9 mouse cellular contexts compared by ENCODE assay signal in genomic region chr15:27779398-27779797, GRCm38 (mm10).
DNase-seq lines count a peak whose midpoint lies in the region; ATAC-seq and TF ChIP-seq lines count a peak whose summit lies in the region.
"Had no signal": no experiment of that assay in that cellular context is flagged by ENCODE, and none has a peak within 500 bp of the region (broad histone marks: within the 10 kb centered on the region; RNA-seq: fewer than 3 reads in every experiment).

No protein-coding gene starts in this region.

- H3K4me3 ChIP-seq in lung, embryonic 14.5 days (ENCODE audit: low read depth, low read length) = no peak overlapping the region
- no peak overlapping the region for H3K4me3 ChIP-seq in lung, postnatal 0 days (ENCODE audit: low read depth, low read length)
- H3K4me3 ChIP-seq in forebrain, embryonic 13.5 days = no peak overlapping the region
- H3K4me3 ChIP-seq in intestine, embryonic 16.5 days (ENCODE audit: low read length) = no peak overlapping the region
- no peak overlapping the region for H3K4me3 ChIP-seq in neural tube, embryonic 15.5 days (replicated peaks)

- no peaks in the 10 kb centered on the region for H3K9me3 ChIP-seq in lung, embryonic 14.5 days (ENCODE audit: low read depth, low read length)
- H3K9me3 ChIP-seq in lung, postnatal 0 days (ENCODE audit: low read length) = no peaks in the 10 kb centered on the region
- H3K9me3 ChIP-seq in forebrain, embryonic 13.5 days (replicated peaks) = no peaks in the 10 kb centered on the region
- no peaks in the 10 kb centered on the region for H3K9me3 ChIP-seq in intestine, embryonic 16.5 days (ENCODE audit: control insufficient read depth, low read length)
- H3K9me3 ChIP-seq in neural tube, embryonic 15.5 days (replicated peaks) = no peaks in the 10 kb centered on the region

- H3K36me3 ChIP-seq in lung, embryonic 14.5 days (ENCODE audit: insufficient read depth) = no peaks in the 10 kb centered on the region
- no peaks in the 10 kb centered on the region for H3K36me3 ChIP-seq in lung, postnatal 0 days (ENCODE audit: insufficient read depth, low read length)
- no peaks in the 10 kb centered on the region for H3K36me3 ChIP-seq in forebrain, embryonic 13.5 days (ENCODE audit: poor library complexity, severe bottlenecking)
- H3K36me3 ChIP-seq in intestine, embryonic 16.5 days (ENCODE audit: control insufficient read depth, insufficient read depth, low read length) = no peaks in the 10 kb centered on the region
- no peaks in the 10 kb centered on the region for H3K36me3 ChIP-seq in neural tube, embryonic 15.5 days

- no peak for ATAC-seq in lung, embryonic 14.5 days (ENCODE audit: insufficient read depth)
- no peak for ATAC-seq in lung, postnatal 0 days
- ATAC-seq in forebrain, embryonic 13.5 days = no peak
- no peak for ATAC-seq in intestine, embryonic 16.5 days
- no peak for ATAC-seq in neural tube, embryonic 15.5 days (ENCODE audit: low FRiP score)
- no peak for ATAC-seq in granulocyte monocyte progenitor cell, adult 5-6 weeks (replicated peaks; ENCODE audit: poor library complexity, severe bottlenecking)

- H3K4me2 ChIP-seq in lung, embryonic 14.5 days = no peak overlapping the region
- no peak overlapping the region for H3K4me2 ChIP-seq in lung, postnatal 0 days (replicated peaks; ENCODE audit: low read depth, low read length)
- no peak overlapping the region for H3K4me2 ChIP-seq in forebrain, embryonic 13.5 days
- no peak overlapping the region for H3K4me2 ChIP-seq in intestine, embryonic 16.5 days (ENCODE audit: low read depth, low read length)
- H3K4me2 ChIP-seq in neural tube, embryonic 15.5 days = peak overlapping the region; percentile 21

- no peak overlapping the region for H3K9ac ChIP-seq in lung, embryonic 14.5 days
- no peak overlapping the region for H3K9ac ChIP-seq in lung, postnatal 0 days (replicated peaks; ENCODE audit: low read depth)
- peak overlapping the region; percentile 17; the same call in 1 of the 2 replicates for H3K9ac ChIP-seq in forebrain, embryonic 13.5 days
- H3K9ac ChIP-seq in intestine, embryonic 16.5 days (ENCODE audit: low read depth, low read length) = no peak overlapping the region
- no peak overlapping the region for H3K9ac ChIP-seq in neural tube, embryonic 15.5 days (replicated peaks)

- H3K4me1 ChIP-seq in lung, embryonic 14.5 days (ENCODE audit: insufficient read depth) = peaks cover 66% of the 10 kb centered on the region
- peaks cover 32% of the 10 kb centered on the region for H3K4me1 ChIP-seq in lung, postnatal 0 days (ENCODE audit: insufficient read depth, low read depth, low read length)
- peaks cover 77% of the 10 kb centered on the region for H3K4me1 ChIP-seq in forebrain, embryonic 13.5 days
- peaks cover 58% of the 10 kb centered on the region for H3K4me1 ChIP-seq in intestine, embryonic 16.5 days (ENCODE audit: control insufficient read depth, insufficient read depth, low read length)
- peaks cover 83% of the 10 kb centered on the region for H3K4me1 ChIP-seq in neural tube, embryonic 15.5 days

- DNase-seq in lung, embryonic 14.5 days = peak; percentile 64
- no peak for DNase-seq in lung, postnatal 0 days (ENCODE audit: low spot score)
- no peak for DNase-seq in B cell, adult 2 months
- DNase-seq: gastrocnemius, postnatal 10 days had no signal

- TF ChIP-seq CTCF in lung, embryonic 14.5 days (IDR thresholded peaks at IDR 0.05; ENCODE audit: low read depth) = no peak
- no peak for TF ChIP-seq CTCF in lung, postnatal 0 days (IDR thresholded peaks at IDR 0.05)

- H3K27ac ChIP-seq in lung, embryonic 14.5 days (ENCODE audit: low read depth) = peak overlapping the region; percentile 91
- H3K27ac ChIP-seq in lung, postnatal 0 days (ENCODE audit: low read length) = no peak overlapping the region
- H3K27ac ChIP-seq in forebrain, embryonic 13.5 days = peak overlapping the region; percentile 68
- peak overlapping the region; percentile 58 for H3K27ac ChIP-seq in intestine, embryonic 16.5 days (ENCODE audit: low read length)
- H3K27ac ChIP-seq in neural tube, embryonic 15.5 days (replicated peaks) = peak overlapping the region; percentile 82
- H3K27ac ChIP-seq: macrophage had no signal

- WGBS in lung, embryonic 14.5 days = 27% methylated on average over 11 of the region's 11 CpGs
- WGBS in lung, postnatal 0 days = 56% methylated on average over 11 of the region's 11 CpGs
- WGBS in forebrain, embryonic 13.5 days = 42% methylated on average over 11 of the region's 11 CpGs
- WGBS in intestine, embryonic 16.5 days = 54% methylated on average over 11 of the region's 11 CpGs
- WGBS in neural tube, embryonic 15.5 days = 24% methylated on average over 11 of the region's 11 CpGs

- no peaks in the 10 kb centered on the region for H3K27me3 ChIP-seq in lung, embryonic 14.5 days (ENCODE audit: insufficient read depth, low read length)
- no peaks in the 10 kb centered on the region for H3K27me3 ChIP-seq in lung, postnatal 0 days (replicated peaks; ENCODE audit: insufficient read depth, low read length)
- no peaks in the 10 kb centered on the region for H3K27me3 ChIP-seq in forebrain, embryonic 13.5 days
- H3K27me3 ChIP-seq in intestine, embryonic 16.5 days (replicated peaks; ENCODE audit: control insufficient read depth, insufficient read depth, low read length) = no peaks in the 10 kb centered on the region
- no peaks in the 10 kb centered on the region for H3K27me3 ChIP-seq in neural tube, embryonic 15.5 days (replicated peaks)

- TF ChIP-seq EP300 in lung, postnatal 0 days (IDR thresholded peaks at IDR 0.05) = no peak
